Mouse (Mus musculus): ENCODE data around the gene Cd302. TPM values are rescaled to one million over a fixed set of nuclear protein-coding genes. Genes with fewer than 3 reads are reported as not detected.
A peak's percentile ranks its signal among the peaks of the same experiment; 100 is the strongest.

The Cd302 gene
- polyA plus RNA-seq, 1 experiment, result 24.7 TPM

DNA sequence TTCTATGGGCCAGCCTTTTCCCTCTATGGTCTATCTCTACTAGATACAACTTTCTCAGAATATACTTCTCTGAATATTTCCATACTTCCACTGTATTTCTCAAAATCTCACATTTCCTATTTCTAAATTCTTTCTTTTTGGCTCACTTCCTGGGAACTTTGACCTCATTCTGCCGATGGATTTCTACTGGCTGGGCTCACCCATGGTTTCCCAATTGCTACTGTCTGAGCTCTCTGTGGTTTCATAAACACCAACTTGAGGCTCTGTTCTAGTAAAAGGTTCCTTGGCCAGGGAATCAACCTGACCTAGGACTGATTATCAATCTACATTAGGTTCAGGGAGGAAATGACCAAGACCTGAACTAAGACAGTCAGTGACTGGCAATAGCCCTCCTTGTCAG lies 5.2 kb upstream of the Cd302 start:
- Histone ChIP-seq H3K4me1 (ENCODE audit: control insufficient read depth, insufficient read depth, low read length) (no peaks in the 10 kb centered on the region), H3K4me3 (ENCODE audit: insufficient read depth, low read length) (no peak overlapping the region), H3K27ac (ENCODE audit: insufficient read depth, low read length) (no peak overlapping the region)
- TF ChIP-seq POLR2A (IDR thresholded peaks at IDR 0.05; ENCODE audit: extremely low read depth, insufficient read depth, low read length) (no peak), CTCF (IDR thresholded peaks at IDR 0.05; ENCODE audit: extremely low read depth, insufficient read depth, low read length) (no peak)

- Histone ChIP-seq H3K27ac (ENCODE audit: insufficient read depth, low read length) (no peak overlapping the region), H3K4me1 (ENCODE audit: control insufficient read depth, insufficient read depth, low read length) (peaks cover 1% of the 10 kb centered on the region; the same call in 1 of the 2 replicates), H3K4me3 (ENCODE audit: insufficient read depth, low read length) (no peak overlapping the region)
- TF ChIP-seq POLR2A (IDR thresholded peaks at IDR 0.05; ENCODE audit: extremely low read depth, insufficient read depth, low read length), result no peak
- TF ChIP-seq CTCF (IDR thresholded peaks at IDR 0.05; ENCODE audit: extremely low read depth, insufficient read depth, low read length), result no peak
These were observed 4.3 kb upstream of the Cd302 start for GRCm38 (mm10) chr2:60288606-60289005.

- Histone ChIP-seq H3K27ac (ENCODE audit: insufficient read depth, low read length) (no peak overlapping the region), H3K4me3 (ENCODE audit: insufficient read depth, low read length) (no peak overlapping the region), H3K4me1 (ENCODE audit: control insufficient read depth, insufficient read depth, low read length) (peaks cover 1% of the 10 kb centered on the region; the same call in 1 of the 2 replicates)
- TF ChIP-seq CTCF (IDR thresholded peaks at IDR 0.05; ENCODE audit: extremely low read depth, insufficient read depth, low read length) (no peak), POLR2A (IDR thresholded peaks at IDR 0.05; ENCODE audit: extremely low read depth, insufficient read depth, low read length) (no peak)
These were observed 874 bp upstream of the Cd302 start for GRCm38 (mm10) chr2:60285107-60285617.

DNA sequence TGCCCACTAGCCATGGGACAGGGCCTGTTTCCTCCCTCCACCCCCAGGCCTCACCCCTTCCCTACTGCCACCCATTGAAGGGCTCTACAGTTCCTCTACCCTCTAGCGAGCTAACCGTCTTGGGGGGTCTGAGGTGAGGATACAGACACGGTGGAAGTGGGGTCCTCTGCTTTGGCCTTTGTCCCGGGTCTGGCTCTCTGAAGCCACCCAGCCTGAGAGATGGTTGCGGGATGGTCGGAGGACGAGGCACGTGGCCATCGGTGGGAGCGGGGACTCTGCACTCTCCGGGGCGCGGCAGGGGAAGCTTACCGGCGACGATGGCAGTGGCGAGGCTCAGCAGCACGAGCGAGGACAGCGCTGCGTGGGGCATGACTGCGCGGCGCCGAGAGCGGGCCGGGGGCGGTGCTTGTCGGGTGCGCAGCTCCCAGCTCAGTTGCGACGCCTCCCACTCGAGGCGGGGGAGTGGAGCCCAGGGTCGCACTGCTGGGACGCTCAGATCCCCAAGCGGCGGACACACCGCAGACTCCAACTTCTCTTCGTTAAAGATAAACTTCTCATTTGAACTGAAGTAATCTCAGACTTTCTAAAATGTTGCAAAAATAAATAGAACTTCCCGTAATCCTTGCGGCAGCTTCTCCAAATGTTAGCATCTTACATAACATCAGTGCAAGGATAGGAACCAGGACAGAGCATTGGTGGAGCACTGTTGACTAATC lies 379 bp downstream of the Cd302 start:
- Histone ChIP-seq H3K27ac (ENCODE audit: insufficient read depth, low read length) (0 out of 2 replicates have a peak overlapping the region, but pooled peaks have one; percentile 27), H3K4me3 (ENCODE audit: insufficient read depth, low read length) (peak overlapping the region; percentile 55), H3K4me1 (ENCODE audit: control insufficient read depth, insufficient read depth, low read length) (peaks cover 1% of the 10 kb centered on the region; the same call in 1 of the 2 replicates)
- TF ChIP-seq CTCF (IDR thresholded peaks at IDR 0.05; ENCODE audit: extremely low read depth, insufficient read depth, low read length) (no peak), POLR2A (IDR thresholded peaks at IDR 0.05; ENCODE audit: extremely low read depth, insufficient read depth, low read length) (no peak)

GRCm38 (mm10) chr2:60283208-60283750 lies 1.0 kb downstream of the Cd302 start:
- no peak for TF ChIP-seq CTCF (IDR thresholded peaks at IDR 0.05; ENCODE audit: extremely low read depth, insufficient read depth, low read length)
- no peak for TF ChIP-seq POLR2A (IDR thresholded peaks at IDR 0.05; ENCODE audit: extremely low read depth, insufficient read depth, low read length)
- peak overlapping the region; percentile 55 for H3K4me3 ChIP-seq (ENCODE audit: insufficient read depth, low read length)
- no peak overlapping the region for H3K27ac ChIP-seq (ENCODE audit: insufficient read depth, low read length)
- peaks cover 1% of the 10 kb centered on the region; the same call in 1 of the 2 replicates for H3K4me1 ChIP-seq (ENCODE audit: control insufficient read depth, insufficient read depth, low read length)

- Histone ChIP-seq H3K4me3 (ENCODE audit: insufficient read depth, low read length) (no peak overlapping the region), H3K27ac (ENCODE audit: insufficient read depth, low read length) (no peak overlapping the region), H3K4me1 (ENCODE audit: control insufficient read depth, insufficient read depth, low read length) (peaks cover 1% of the 10 kb centered on the region; the same call in 1 of the 2 replicates)
- no peak for TF ChIP-seq CTCF (IDR thresholded peaks at IDR 0.05; ENCODE audit: extremely low read depth, insufficient read depth, low read length)
- TF ChIP-seq POLR2A (IDR thresholded peaks at IDR 0.05; ENCODE audit: extremely low read depth, insufficient read depth, low read length), result no peak
These were observed 1.7 kb downstream of the Cd302 start for GRCm38 (mm10) chr2:60282625-60283024.

GRCm38 (mm10) chr2:60278627-60279026 lies 5.7 kb downstream of the Cd302 start:
- no peak for TF ChIP-seq POLR2A (IDR thresholded peaks at IDR 0.05; ENCODE audit: extremely low read depth, insufficient read depth, low read length)
- no peak for TF ChIP-seq CTCF (IDR thresholded peaks at IDR 0.05; ENCODE audit: extremely low read depth, insufficient read depth, low read length)
- Histone ChIP-seq H3K4me3 (ENCODE audit: insufficient read depth, low read length) (no peak overlapping the region), H3K4me1 (ENCODE audit: control insufficient read depth, insufficient read depth, low read length) (no peaks in the 10 kb centered on the region), H3K27ac (ENCODE audit: insufficient read depth, low read length) (no peak overlapping the region)

DNA sequence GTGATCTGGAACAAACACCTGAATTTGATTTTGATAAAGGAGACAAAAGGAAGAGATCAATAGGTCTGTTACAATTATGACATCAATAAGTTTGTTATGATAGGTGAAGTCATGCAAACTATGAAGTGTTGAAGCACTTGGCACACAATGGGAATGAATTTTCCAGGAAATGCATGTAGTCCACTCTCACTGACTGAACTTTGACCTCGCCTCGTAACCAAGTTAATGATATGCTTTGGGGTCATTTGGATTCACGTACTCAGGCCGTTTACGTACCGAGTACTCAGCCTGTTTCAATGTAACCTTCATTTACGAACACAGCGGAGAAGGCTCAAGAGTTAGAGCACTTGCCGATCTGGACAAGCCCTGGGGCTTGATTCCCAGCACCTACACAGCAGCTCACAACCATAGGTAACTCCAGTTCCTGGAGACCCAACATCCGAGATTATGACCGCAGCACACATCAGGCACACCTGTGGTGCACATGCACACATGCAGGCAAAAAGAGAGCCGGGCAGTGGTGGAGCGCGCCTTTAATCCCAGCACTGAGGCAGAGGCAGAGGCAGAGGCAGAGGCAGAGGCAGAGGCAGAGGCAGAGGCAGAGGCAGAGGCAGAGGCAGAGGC lies 14.3 kb downstream of the Cd302 start:
- Histone ChIP-seq H3K4me3 (ENCODE audit: insufficient read depth, low read length) (no peak overlapping the region), H3K27ac (ENCODE audit: insufficient read depth, low read length) (no peak overlapping the region), H3K4me1 (ENCODE audit: control insufficient read depth, insufficient read depth, low read length) (no peaks in the 10 kb centered on the region)
- TF ChIP-seq POLR2A (IDR thresholded peaks at IDR 0.05; ENCODE audit: extremely low read depth, insufficient read depth, low read length), result no peak
- TF ChIP-seq CTCF (IDR thresholded peaks at IDR 0.05; ENCODE audit: extremely low read depth, insufficient read depth, low read length), result no peak

DNA sequence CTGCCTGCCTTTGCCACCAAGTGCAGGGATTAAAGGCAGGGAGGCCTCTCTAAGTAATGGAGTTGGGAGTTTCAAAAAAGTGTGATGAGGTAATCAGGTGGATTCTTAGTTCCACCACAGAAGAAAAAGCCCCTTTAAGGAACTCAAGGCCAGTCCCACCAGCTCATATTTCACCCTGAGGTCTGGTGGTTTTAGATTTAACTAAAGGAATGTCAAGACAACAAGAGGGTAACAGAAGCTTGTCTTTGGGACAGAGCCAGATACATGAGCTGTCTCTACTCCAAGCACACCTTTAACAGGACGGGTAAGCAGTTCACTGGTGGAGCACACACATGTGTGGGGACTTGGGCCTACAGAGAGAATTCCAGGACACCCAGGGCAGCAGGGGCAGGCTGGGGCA lies 16.7 kb downstream of the Cd302 start:
- Histone ChIP-seq H3K4me3 (ENCODE audit: insufficient read depth, low read length) (no peak overlapping the region), H3K27ac (ENCODE audit: insufficient read depth, low read length) (no peak overlapping the region), H3K4me1 (ENCODE audit: control insufficient read depth, insufficient read depth, low read length) (no peaks in the 10 kb centered on the region)
- TF ChIP-seq POLR2A (IDR thresholded peaks at IDR 0.05; ENCODE audit: extremely low read depth, insufficient read depth, low read length) (no peak), CTCF (IDR thresholded peaks at IDR 0.05; ENCODE audit: extremely low read depth, insufficient read depth, low read length) (no peak)

All from cortical plate, adult 2 months (tissue).